Mouse (Mus musculus) embryonic facial prominence, embryonic 15.5 days (tissue): ENCODE measurements around the gene Mllt1. TPM values are rescaled to one million over a fixed set of nuclear protein-coding genes. Genes with fewer than 3 reads are reported as not detected.

Experiments used
- ATAC-seq: fragments of 200-750 bp; cut with Nextera tagmentation; 2 replicates; pipeline ENCODE4 v1.8.0; 2017; ENCODE audit warnings: low read depth, moderate TSS enrichment; ENCODE audit not compliant: insufficient number of reproducible peaks, low FRiP score, low TSS enrichment
- H3K27ac ChIP-seq: fragments of 300-500 bp; sonication (generic); replicated peaks from 2 replicates; pipeline ENCODE4 v1.5.1; 2015; ENCODE audit warnings: mild to moderate bottlenecking, inconsistent platforms
- H3K27me3 ChIP-seq: fragments of 300-500 bp; sonication (generic); 2 replicates; pipeline ENCODE4 v1.6.1; 2015; ENCODE audit warnings: inconsistent platforms
- H3K36me3 ChIP-seq: fragments of 300-500 bp; sonication (generic); 2 replicates; pipeline ENCODE4 v1.6.1; 2015; ENCODE audit warnings: mild to moderate bottlenecking, inconsistent platforms
- H3K4me1 ChIP-seq: fragments of 300-500 bp; sonication (generic); 2 replicates; pipeline ENCODE4 v1.6.1; 2015; ENCODE audit warnings: inconsistent platforms
- H3K4me2 ChIP-seq: fragments of 300-500 bp; sonication (generic); replicated peaks from 2 replicates; pipeline ENCODE4 v1.6.1; 2015; ENCODE audit warnings: mild to moderate bottlenecking, inconsistent platforms
- H3K4me3 ChIP-seq: fragments of 300-500 bp; sonication (generic); replicated peaks from 2 replicates; pipeline ENCODE4 v1.5.1; 2015; ENCODE audit warnings: mild to moderate bottlenecking, inconsistent platforms
- H3K9ac ChIP-seq: fragments of 300-500 bp; sonication (generic); 2 replicates; pipeline ENCODE4 v1.6.1; 2015; ENCODE audit warnings: inconsistent platforms
- H3K9me3 ChIP-seq: fragments of 300-500 bp; sonication (generic); replicated peaks from 2 replicates; pipeline ENCODE4 v1.6.1; 2016; ENCODE audit warnings: inconsistent platforms
- WGBS: fragments of 180-500 bp; shearing (Covaris S2); methylation state at CpG from one replicate; pipeline ENCODE4 v1.1.7; 2015; 5-methylcytosine and 5-hydroxymethylcytosine counted together
- polyA plus RNA-seq: library from polyadenylated mRNA; unstranded; fragments of >200 nt; fragmentation: Nextera tagmentation; extraction: Ambion mirVana; gene quantifications from 2 replicates; pipeline ENCODE4 v1.2.1, GENCODE M21; 2015

Gene Mllt1
- polyA plus RNA-seq, 1 experiment from 2014 or later, result 56.9 TPM

DNA sequence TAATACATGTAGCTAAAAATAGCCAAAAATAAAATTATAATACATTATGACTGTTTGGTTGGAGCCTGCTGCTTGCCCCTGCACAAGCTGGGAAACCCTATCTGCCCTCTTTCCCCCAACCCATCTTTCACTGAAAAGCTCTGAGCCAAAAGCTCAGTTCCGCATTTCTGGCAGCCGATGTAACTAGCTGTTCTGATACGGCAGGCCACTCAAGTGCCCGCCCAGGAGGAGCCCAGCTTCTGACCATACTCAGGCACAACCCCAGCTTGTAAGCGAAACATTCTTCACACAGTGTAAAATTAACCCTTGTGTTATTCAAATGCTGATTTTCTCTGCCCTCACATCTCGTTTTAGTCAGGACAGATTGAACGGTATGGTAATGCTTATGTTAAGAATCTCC is 76.3 kb downstream of the Mllt1 start:
- no peak for ATAC-seq
- 44% methylated on average over 7 of the region's 7 CpGs for WGBS

DNA sequence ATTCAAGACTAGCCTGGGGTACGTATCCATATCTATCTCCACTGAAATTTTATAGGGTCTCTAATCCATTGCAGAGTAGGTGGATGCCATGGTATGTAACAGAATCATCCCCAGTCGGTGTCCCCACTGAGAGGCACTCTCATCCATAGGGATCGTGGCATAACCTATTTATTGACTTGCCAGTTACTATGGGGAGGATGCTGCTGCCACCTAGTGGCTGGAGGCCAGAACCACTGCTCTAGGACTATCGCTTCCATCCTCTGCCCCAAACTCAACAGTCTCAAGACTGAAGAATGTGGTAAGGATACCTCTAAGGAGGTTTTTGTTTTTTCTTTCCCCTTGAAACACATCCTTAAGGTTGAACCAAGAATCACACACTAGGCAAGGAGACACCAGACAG is 77.0 kb downstream of the Mllt1 start:
- Histone ChIP-seq H3K4me2 (no peak overlapping the region), H3K9me3 (no peaks in the 10 kb centered on the region), H3K27me3 (no peaks in the 10 kb centered on the region), H3K4me1 (no peaks in the 10 kb centered on the region), H3K36me3 (no peaks in the 10 kb centered on the region), H3K27ac (no peak overlapping the region), H3K4me3 (no peak overlapping the region), H3K9ac (no peak overlapping the region)
- no peak for ATAC-seq
- 52% methylated on average over 4 of the region's 4 CpGs for WGBS

More for the DNA sequence above, 76.3 kb downstream of the Mllt1 start:
- Histone ChIP-seq H3K9me3 (no peaks in the 10 kb centered on the region), H3K4me3 (no peak overlapping the region), H3K4me1 (no peaks in the 10 kb centered on the region), H3K27ac (no peak overlapping the region), H3K36me3 (no peaks in the 10 kb centered on the region), H3K27me3 (no peaks in the 10 kb centered on the region), H3K9ac (no peak overlapping the region), H3K4me2 (no peak overlapping the region)

- no peaks in the 10 kb centered on the region for H3K36me3 ChIP-seq
- H3K9ac ChIP-seq, result no peak overlapping the region
- H3K4me3 ChIP-seq, result no peak overlapping the region
- H3K27ac ChIP-seq, result no peak overlapping the region
- no peak for ATAC-seq
- no peak overlapping the region for H3K4me2 ChIP-seq
- H3K27me3 ChIP-seq, result no peaks in the 10 kb centered on the region
- no peaks in the 10 kb centered on the region for H3K9me3 ChIP-seq
- H3K4me1 ChIP-seq, result no peaks in the 10 kb centered on the region
- WGBS, result 69% methylated on average over 3 of the region's 3 CpGs
These were observed 79.8 kb downstream of the Mllt1 start for GRCm38 (mm10) chr17:56855421-56855820.

- Histone ChIP-seq H3K9ac (no peak overlapping the region), H3K36me3 (no peaks in the 10 kb centered on the region), H3K4me2 (no peak overlapping the region), H3K9me3 (no peaks in the 10 kb centered on the region), H3K4me3 (no peak overlapping the region), H3K27ac (no peak overlapping the region), H3K4me1 (no peaks in the 10 kb centered on the region), H3K27me3 (no peaks in the 10 kb centered on the region)
- ATAC-seq, result no peak
- WGBS, result 68% methylated on average over 3 of the region's 3 CpGs
These were observed 84.0 kb downstream of the Mllt1 start for GRCm38 (mm10) chr17:56851167-56851566.

- WGBS, result 83% methylated on average over 13 of the region's 13 CpGs
- ATAC-seq, result no peak
These were observed 85.5 kb downstream of the Mllt1 start for GRCm38 (mm10) chr17:56849710-56850109.

GRCm38 (mm10) chr17:56848785-56849184 is 86.4 kb downstream of the Mllt1 start:
- Histone ChIP-seq H3K4me2 (no peak overlapping the region), H3K4me1 (no peaks in the 10 kb centered on the region), H3K9ac (no peak overlapping the region), H3K27ac (no peak overlapping the region), H3K4me3 (no peak overlapping the region), H3K36me3 (no peaks in the 10 kb centered on the region), H3K27me3 (no peaks in the 10 kb centered on the region), H3K9me3 (no peaks in the 10 kb centered on the region)
- WGBS, result 80% methylated on average over 5 of the region's 5 CpGs
- no peak for ATAC-seq

More at GRCm38 (mm10) chr17:56849710-56850109, 85.5 kb downstream of the Mllt1 start:
- H3K4me1 ChIP-seq, result no peaks in the 10 kb centered on the region
- no peak overlapping the region for H3K9ac ChIP-seq
- H3K4me3 ChIP-seq, result no peak overlapping the region
- no peaks in the 10 kb centered on the region for H3K27me3 ChIP-seq
- no peaks in the 10 kb centered on the region for H3K36me3 ChIP-seq
- no peaks in the 10 kb centered on the region for H3K9me3 ChIP-seq
- H3K27ac ChIP-seq, result no peak overlapping the region
- no peak overlapping the region for H3K4me2 ChIP-seq

DNA sequence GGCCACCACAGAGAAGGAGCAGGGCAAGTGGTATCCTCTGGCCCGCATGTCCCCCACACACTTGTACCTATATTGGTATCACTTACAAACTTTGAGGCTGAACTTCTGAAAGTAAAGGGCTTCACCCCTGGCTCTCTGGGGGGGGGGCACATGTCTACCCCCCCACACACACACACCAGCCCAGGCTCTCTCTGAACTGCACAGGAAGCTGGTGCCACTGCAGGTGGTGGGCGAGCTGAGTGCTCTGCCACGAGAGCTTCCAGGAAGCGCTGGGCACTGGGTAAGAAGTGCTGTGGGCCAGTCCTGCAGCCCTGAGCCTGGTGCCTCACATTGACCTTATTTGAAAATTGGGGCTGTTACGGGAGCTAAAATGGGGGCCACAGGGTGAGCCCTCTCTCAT is 91.5 kb downstream of the Mllt1 start:
- no peak for ATAC-seq
- Histone ChIP-seq H3K4me3 (no peak overlapping the region), H3K9me3 (no peaks in the 10 kb centered on the region), H3K36me3 (no peaks in the 10 kb centered on the region), H3K27ac (no peak overlapping the region), H3K9ac (no peak overlapping the region), H3K27me3 (no peaks in the 10 kb centered on the region), H3K4me1 (no peaks in the 10 kb centered on the region), H3K4me2 (no peak overlapping the region)
- WGBS, result 78% methylated on average over 5 of the region's 5 CpGs

Other genes starting within 250 kb of the Mllt1 start
- 422 and 425 TPM in 2 replicates for gene Ndufa11, start 217.6 kb downstream of the Mllt1 start, polyA plus RNA-seq
- gene Vmac, start 217.4 kb downstream of the Mllt1 start, polyA plus RNA-seq, result 23.9 and 26.1 TPM in 2 replicates
- gene Nrtn, start 177.9 kb downstream of the Mllt1 start, polyA plus RNA-seq, result 24.6 and 29.5 TPM in 2 replicates
- gene Dus3l, start 170.7 kb downstream of the Mllt1 start, polyA plus RNA-seq, result 44.4 and 47.8 TPM in 2 replicates
- 0.49 and 1.2 TPM in 2 replicates for gene Prr22, start 165.2 kb downstream of the Mllt1 start, polyA plus RNA-seq
- gene Rfx2, start 104.4 kb downstream of the Mllt1 start, polyA plus RNA-seq, result 7.5 and 9.9 TPM in 2 replicates
- 0.16 TPM in 1 of 2 replicates, not detected in the other for gene Acsbg2, start 61.0 kb downstream of the Mllt1 start, polyA plus RNA-seq
- gene 1700061G19Rik, start 59.9 kb downstream of the Mllt1 start, polyA plus RNA-seq, result 0.27 and 0.29 TPM in 2 replicates
- gene Acer1, start 46.7 kb upstream of the Mllt1 start, polyA plus RNA-seq, result 10.2 and 10.4 TPM in 2 replicates
- gene Clpp, start 54.9 kb upstream of the Mllt1 start, polyA plus RNA-seq, result 136 and 139 TPM in 2 replicates
- gene Alkbh7, start 61.9 kb upstream of the Mllt1 start, polyA plus RNA-seq, result 34.9 and 42.3 TPM in 2 replicates
- not detected in 2 replicates for gene Pspn, start 64.6 kb upstream of the Mllt1 start, polyA plus RNA-seq
- gene Gtf2f1, start 75.9 kb upstream of the Mllt1 start, polyA plus RNA-seq, result 64.3 and 68.2 TPM in 2 replicates
- 0.56 and 0.60 TPM in 2 replicates for gene Gm17949, start 76.1 kb upstream of the Mllt1 start, polyA plus RNA-seq
- 40.7 and 41.4 TPM in 2 replicates for gene Khsrp, start 96.1 kb upstream of the Mllt1 start, polyA plus RNA-seq
- gene Slc25a41, start 106.2 kb upstream of the Mllt1 start, polyA plus RNA-seq, result not detected in 2 replicates
- gene Crb3, start 123.7 kb upstream of the Mllt1 start, polyA plus RNA-seq, result 13.0 and 14.6 TPM in 2 replicates
- gene Slc25a23, start 124.4 kb upstream of the Mllt1 start, polyA plus RNA-seq, result 6.7 and 8.2 TPM in 2 replicates
- gene Dennd1c, start 143.1 kb upstream of the Mllt1 start, polyA plus RNA-seq, result 2.6 and 4.9 TPM in 2 replicates
- gene Tubb4a, start 152.4 kb upstream of the Mllt1 start, polyA plus RNA-seq, result 6.7 and 9.7 TPM in 2 replicates
- gene Tnfsf9, start 169.9 kb upstream of the Mllt1 start, polyA plus RNA-seq, result 5.8 and 6.0 TPM in 2 replicates
- gene Cd70, start 214.4 kb upstream of the Mllt1 start, polyA plus RNA-seq, result not detected in 2 replicates